Mouse (Mus musculus) hindbrain, embryonic 10.5 days (tissue): ENCODE data around the gene Cad. TPM values are rescaled to one million over a fixed set of nuclear protein-coding genes. Genes with fewer than 3 reads are reported as not detected.
"Not testable (repeated sequence)": the region's sequence is repeated elsewhere in the genome, so short reads cannot be mapped to it uniquely, and the experiment has no call there.

Source experiments
- DNase-seq: peaks from one replicate; pipeline ENCODE4 v3.0.0-alpha.2; 2017; ENCODE audit warnings: low spot score
- H3K27ac ChIP-seq: fragments of 300-500 bp; sonication (generic); 2 replicates; pipeline ENCODE4 v1.5.1; 2016; ENCODE audit warnings: mild to moderate bottlenecking, moderate library complexity
- H3K27me3 ChIP-seq: fragments of 300-500 bp; sonication (generic); 2 replicates; pipeline ENCODE4 v1.6.1; 2016; ENCODE audit warnings: mild to moderate bottlenecking; ENCODE audit not compliant: poor library complexity, insufficient read depth, severe bottlenecking
- H3K36me3 ChIP-seq: fragments of 300-500 bp; sonication (generic); 2 replicates; pipeline ENCODE4 v1.6.1; 2016; ENCODE audit warnings: mild to moderate bottlenecking, moderate library complexity
- H3K4me1 ChIP-seq: fragments of 300-500 bp; sonication (generic); replicated peaks from 2 replicates; pipeline ENCODE4 v1.6.1; 2016; ENCODE audit warnings: mild to moderate bottlenecking
- H3K4me3 ChIP-seq: fragments of 300-500 bp; sonication (generic); 2 replicates; pipeline ENCODE4 v1.5.1; 2016; ENCODE audit warnings: mild to moderate bottlenecking, moderate library complexity
- H3K9me3 ChIP-seq: fragments of 300-500 bp; sonication (generic); 2 replicates; pipeline ENCODE4 v1.6.1; 2016; ENCODE audit warnings: mild to moderate bottlenecking, moderate library complexity
- WGBS: fragments of 180-500 bp; shearing (Covaris S2); methylation state at CpG from one replicate; pipeline ENCODE4 v1.1.7; 2016; 5-methylcytosine and 5-hydroxymethylcytosine counted together
- polyA plus RNA-seq: library from polyadenylated mRNA; unstranded; fragments of >200 nt; fragmentation: Nextera tagmentation; extraction: Ambion mirVana; gene quantifications from 2 replicates; pipeline ENCODE4 v1.2.1, GENCODE M21; 2016

Gene Cad
- polyA plus RNA-seq, result 43.5 and 55.9 TPM in 2 replicates

DNA sequence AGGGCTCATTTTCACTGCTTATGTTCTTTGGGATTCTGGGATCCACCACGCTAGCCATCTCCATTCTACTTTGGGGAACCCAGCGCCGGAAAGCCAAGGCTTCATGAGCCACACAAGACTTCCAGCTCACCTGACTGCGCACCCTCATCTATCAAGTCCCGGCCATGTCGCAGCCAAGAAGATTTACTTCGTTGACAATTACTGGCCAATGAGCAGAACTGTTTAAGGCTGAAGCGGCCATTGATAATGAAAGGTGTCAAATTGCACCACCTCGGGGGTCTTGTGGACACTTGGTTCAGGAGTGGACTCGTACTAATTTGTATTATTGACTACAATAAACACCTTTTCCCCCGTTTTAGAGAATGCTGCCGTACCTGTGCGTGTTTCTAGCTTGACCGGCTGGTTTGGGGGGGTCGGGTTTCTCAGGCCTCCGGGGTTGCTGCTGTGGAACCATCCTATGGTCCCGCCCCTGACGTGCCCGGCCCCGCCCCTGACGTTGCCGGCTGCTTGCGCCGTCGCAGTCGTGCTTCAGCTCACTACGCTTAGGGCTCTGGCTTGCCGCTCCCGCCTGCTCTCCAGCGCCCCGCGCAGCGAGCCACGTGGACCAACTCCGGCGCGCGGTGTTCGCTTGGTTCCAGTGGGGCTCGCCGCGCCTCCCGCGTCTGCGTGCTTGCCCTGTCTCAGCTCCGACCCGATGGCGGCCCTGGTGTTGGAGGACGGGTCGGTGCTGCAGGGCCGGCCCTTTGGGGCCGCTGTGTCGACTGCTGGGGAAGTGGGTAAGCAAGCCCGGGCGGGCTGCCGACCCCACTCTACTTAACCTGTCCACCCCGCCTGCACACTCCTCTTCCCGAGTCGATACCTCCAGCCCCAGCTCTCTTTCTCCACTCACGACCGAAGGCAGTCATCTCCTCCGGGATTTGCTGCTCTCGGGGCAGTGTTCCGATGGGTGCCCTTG lies at the start of gene Cad:
Gene Cad (plus strand): TSS at position 520 of the 955 bp plus-strand sequence.
- DNase-seq, result peak; percentile 95
- no peaks in the 10 kb centered on the region for H3K9me3 ChIP-seq
- peak within 1 kb of the TSS; percentile 94 for H3K27ac ChIP-seq
- H3K4me1 ChIP-seq, result peaks cover 24% of the 10 kb centered on the region
- H3K36me3 ChIP-seq, result peaks cover 37% of the 10 kb centered on the region
- H3K4me3 ChIP-seq, result peak within 1 kb of the TSS; percentile 66
- H3K27me3 ChIP-seq, result no peaks in the 10 kb centered on the region
- under 1% methylated on average over 64 of the region's 64 CpGs for WGBS

DNA sequence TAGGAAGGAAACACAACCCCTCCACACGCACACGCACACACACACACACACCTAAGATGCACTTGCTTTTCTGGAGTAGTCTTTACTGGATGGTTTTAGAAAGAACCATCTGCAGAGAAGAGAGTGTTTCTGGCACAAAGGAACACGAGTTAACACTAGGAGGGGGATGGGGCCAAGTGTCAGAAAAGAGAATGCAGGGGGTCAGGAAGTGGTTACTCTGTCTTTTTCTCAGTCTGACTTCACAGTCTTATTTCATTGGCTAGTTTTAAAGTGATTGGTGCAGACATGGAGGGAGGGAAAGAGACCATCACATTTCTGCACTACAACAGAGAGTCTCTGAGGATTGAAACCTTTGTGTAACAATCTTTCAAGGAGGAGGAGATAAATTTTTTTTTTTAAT lies 41.8 kb upstream of the Cad start:
- Histone ChIP-seq H3K4me3 (no peak overlapping the region), H3K27me3 (no peaks in the 10 kb centered on the region), H3K36me3 (no peaks in the 10 kb centered on the region), H3K4me1 (no peaks in the 10 kb centered on the region), H3K27ac (no peak overlapping the region), H3K9me3 (no peaks in the 10 kb centered on the region)
- WGBS, result 71% methylated on average over 3 of the region's 3 CpGs
- DNase-seq, result no peak

DNA sequence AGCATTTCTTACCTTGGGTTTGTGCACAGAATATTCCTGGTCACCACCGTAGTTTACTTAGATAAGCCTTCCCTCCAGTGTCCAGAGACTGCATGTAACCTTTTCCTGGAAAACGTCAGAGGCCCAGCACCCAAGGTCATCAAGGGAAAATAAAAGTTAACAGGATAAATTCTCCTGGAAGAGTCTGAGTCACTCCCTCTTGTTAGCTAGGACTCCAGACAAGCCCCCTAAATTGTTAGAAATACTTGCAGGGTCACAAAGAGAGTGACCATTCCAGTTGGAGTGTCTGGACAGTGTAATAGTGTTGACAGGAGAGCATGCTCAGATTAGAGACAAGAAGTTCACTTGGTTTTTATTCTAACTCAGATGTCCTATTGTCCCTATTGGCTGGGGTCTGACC lies 38.7 kb upstream of the Cad start:
- no peaks in the 10 kb centered on the region for H3K27me3 ChIP-seq
- DNase-seq, result no peak
- no peaks in the 10 kb centered on the region for H3K4me1 ChIP-seq
- 82% methylated on average over 2 of the region's 2 CpGs for WGBS
- H3K27ac ChIP-seq, result no peak overlapping the region
- H3K36me3 ChIP-seq, result no peaks in the 10 kb centered on the region
- H3K4me3 ChIP-seq, result no peak overlapping the region
- no peaks in the 10 kb centered on the region for H3K9me3 ChIP-seq

- 86% methylated on average over 5 of the region's 5 CpGs for WGBS
- not testable (repeated sequence) for H3K4me1 ChIP-seq
These were observed 32.8 kb upstream of the Cad start for GRCm38 (mm10) chr5:31021790-31022189.

GRCm38 (mm10) chr5:31022690-31023089 lies 31.9 kb upstream of the Cad start:
- Histone ChIP-seq H3K9me3 (no peaks in the 10 kb centered on the region), H3K4me3 (no peak overlapping the region), H3K27me3 (no peaks in the 10 kb centered on the region), H3K27ac (no peak overlapping the region), H3K4me1 (peaks cover 8% of the 10 kb centered on the region; the same call in 1 of the 2 replicates), H3K36me3 (no peaks in the 10 kb centered on the region)
- DNase-seq, result no peak
- 58% methylated on average over 1 of the region's 1 CpGs for WGBS

More at GRCm38 (mm10) chr5:31021790-31022189, 32.8 kb upstream of the Cad start:
- H3K27me3 ChIP-seq, H3K4me3 ChIP-seq, H3K27ac ChIP-seq, H3K9me3 ChIP-seq, H3K36me3 ChIP-seq, DNase-seq: not testable (repeated sequence)

- Histone ChIP-seq H3K9me3 (no peaks in the 10 kb centered on the region), H3K4me1 (peaks cover 8% of the 10 kb centered on the region; the same call in 1 of the 2 replicates), H3K27me3 (no peaks in the 10 kb centered on the region), H3K4me3 (no peak overlapping the region), H3K36me3 (no peaks in the 10 kb centered on the region), H3K27ac (no peak overlapping the region)
- DNase-seq, result no peak
- 7% methylated on average over 4 of the region's 4 CpGs for WGBS
These were observed 31.3 kb upstream of the Cad start for GRCm38 (mm10) chr5:31023254-31023653.

- H3K4me1 ChIP-seq, result peaks cover 8% of the 10 kb centered on the region; the same call in 1 of the 2 replicates
- H3K36me3 ChIP-seq, result no peaks in the 10 kb centered on the region
- no peaks in the 10 kb centered on the region for H3K27me3 ChIP-seq
- H3K4me3 ChIP-seq, result no peak overlapping the region
- H3K9me3 ChIP-seq, result no peaks in the 10 kb centered on the region
- H3K27ac ChIP-seq, result no peak overlapping the region
- DNase-seq, result no peak
These were observed 29.9 kb upstream of the Cad start for GRCm38 (mm10) chr5:31024641-31025040.

GRCm38 (mm10) chr5:31030926-31031325 lies 23.7 kb upstream of the Cad start:
- Histone ChIP-seq H3K4me1 (no peaks in the 10 kb centered on the region), H3K36me3 (no peaks in the 10 kb centered on the region), H3K9me3 (no peaks in the 10 kb centered on the region), H3K27me3 (no peaks in the 10 kb centered on the region), H3K27ac (no peak overlapping the region), H3K4me3 (no peak overlapping the region)
- no peak for DNase-seq
- WGBS, result 93% methylated on average over 4 of the region's 4 CpGs

GRCm38 (mm10) chr5:31031508-31031907 lies 23.1 kb upstream of the Cad start:
- H3K27me3 ChIP-seq, result no peaks in the 10 kb centered on the region
- no peak overlapping the region for H3K4me3 ChIP-seq
- H3K36me3 ChIP-seq, result peaks cover 3% of the 10 kb centered on the region
- H3K9me3 ChIP-seq, result no peaks in the 10 kb centered on the region
- no peak overlapping the region for H3K27ac ChIP-seq
- no peak for DNase-seq
- H3K4me1 ChIP-seq, result no peaks in the 10 kb centered on the region
- 88% methylated on average over 8 of the region's 8 CpGs for WGBS

DNA sequence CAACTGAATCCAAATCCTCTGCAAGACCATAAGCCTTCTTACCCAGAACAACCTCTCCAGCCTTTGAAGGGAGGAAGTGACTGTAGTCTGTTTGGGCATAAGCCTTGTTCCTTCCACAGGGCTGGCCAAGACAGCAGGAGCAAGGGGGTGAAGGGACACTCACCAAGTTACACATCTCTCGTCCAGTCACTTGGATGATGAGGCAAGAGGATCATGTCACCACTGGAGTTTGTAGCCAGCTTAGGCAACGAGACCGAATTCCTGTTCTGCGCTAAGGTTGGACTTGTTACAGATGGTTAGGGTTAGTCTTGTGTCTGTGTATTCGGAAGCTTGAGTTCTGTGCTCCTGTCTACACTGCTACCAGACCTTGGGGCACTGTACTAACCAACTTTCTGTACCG lies 19.9 kb upstream of the Cad start:
- Histone ChIP-seq H3K36me3 (peaks cover 32% of the 10 kb centered on the region), H3K4me3 (no peak overlapping the region), H3K9me3 (no peaks in the 10 kb centered on the region), H3K27me3 (no peaks in the 10 kb centered on the region), H3K4me1 (no peaks in the 10 kb centered on the region), H3K27ac (no peak overlapping the region)
- WGBS, result 89% methylated on average over 6 of the region's 6 CpGs
- DNase-seq, result no peak

GRCm38 (mm10) chr5:31036556-31036955 lies 18.0 kb upstream of the Cad start:
- WGBS, result 84% methylated on average over 11 of the region's 11 CpGs
- H3K4me1 ChIP-seq, H3K4me3 ChIP-seq, H3K27ac ChIP-seq, DNase-seq, H3K27me3 ChIP-seq, H3K9me3 ChIP-seq: not testable (repeated sequence)
- H3K36me3 ChIP-seq, result peaks cover 50% of the 10 kb centered on the region

DNA sequence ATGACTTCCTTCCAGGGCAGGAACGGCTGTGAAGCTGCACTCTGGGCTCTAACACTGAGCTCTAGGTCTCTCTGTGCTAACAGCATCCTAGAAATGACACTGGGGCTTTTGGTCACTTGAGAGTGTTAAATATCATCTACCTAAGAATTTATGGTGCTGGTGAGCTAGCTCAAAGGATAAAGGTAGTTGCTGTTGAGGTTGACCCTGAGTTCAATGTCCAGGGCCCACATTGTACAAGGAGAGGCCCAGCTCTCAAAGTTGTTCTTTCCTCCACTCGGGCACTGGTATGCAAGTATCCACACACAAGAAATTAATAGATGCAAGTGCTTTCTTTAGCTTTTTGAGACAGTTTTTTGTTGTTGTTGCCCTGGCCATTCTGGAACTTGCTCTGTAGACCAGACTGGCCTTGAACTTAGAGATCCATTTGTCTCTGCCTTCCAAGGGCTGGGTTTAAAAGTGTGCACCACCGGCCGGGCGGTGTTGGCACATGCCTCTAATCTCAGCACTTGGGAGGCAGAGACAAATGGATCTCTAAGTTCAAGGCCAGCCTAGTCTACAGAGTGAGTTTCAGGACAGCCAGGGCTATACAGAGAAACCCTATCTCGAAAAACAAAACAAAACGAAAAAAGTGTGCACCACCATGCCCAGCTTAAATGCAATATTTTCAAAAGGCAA lies 16.3 kb upstream of the Cad start:
- H3K27ac ChIP-seq, result no peak overlapping the region
- H3K4me1 ChIP-seq, result no peaks in the 10 kb centered on the region
- no peaks in the 10 kb centered on the region for H3K27me3 ChIP-seq
- no peaks in the 10 kb centered on the region for H3K9me3 ChIP-seq
- WGBS, result 94% methylated on average over 7 of the region's 7 CpGs
- no peak for DNase-seq
- no peak overlapping the region for H3K4me3 ChIP-seq
- peaks cover 67% of the 10 kb centered on the region for H3K36me3 ChIP-seq

- Histone ChIP-seq H3K4me1 (peaks cover 7% of the 10 kb centered on the region), H3K27me3 (no peaks in the 10 kb centered on the region), H3K9me3 (no peaks in the 10 kb centered on the region), H3K27ac (no peak overlapping the region), H3K36me3 (peaks cover 29% of the 10 kb centered on the region), H3K4me3 (no peak overlapping the region)
- DNase-seq, result no peak
- 92% methylated on average over 6 of the region's 6 CpGs for WGBS
These were observed 8.2 kb upstream of the Cad start for GRCm38 (mm10) chr5:31046416-31046815.
